Mouse (Mus musculus) heart, postnatal 0 days (tissue): ENCODE data around the gene Panx3.

Experiments used
- CTCF ChIP-seq: IDR thresholded peaks from 2 replicates; pipeline ENCODE4 v1.5.1; 2016; ENCODE audit warnings: antibody characterized with exemption, control low read depth, low read depth
- EP300 ChIP-seq: IDR thresholded peaks from 2 replicates; pipeline ENCODE4 v1.6.1; 2016; ENCODE audit warnings: antibody characterized with exemption, low read depth

DNA sequence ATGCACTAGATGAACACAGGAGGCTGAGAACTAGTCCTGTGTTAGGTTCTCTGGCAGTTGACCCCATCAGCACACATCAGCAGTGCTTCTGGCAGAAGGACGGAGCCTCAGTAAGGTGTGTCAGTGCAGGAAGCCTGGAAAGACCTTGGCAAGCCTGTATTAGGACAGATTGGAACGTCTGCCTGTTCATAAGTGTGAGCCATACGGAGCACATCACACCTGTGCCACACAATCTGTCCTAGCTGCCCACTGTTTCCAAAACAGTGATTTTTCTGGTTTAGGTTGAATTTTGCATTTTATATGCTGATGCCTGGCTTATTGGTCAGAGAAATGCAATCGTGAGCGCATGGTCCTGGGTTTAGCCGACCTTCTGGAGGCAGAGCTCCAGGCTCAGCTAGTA lies 47.7 kb downstream of the Panx3 start:
- TF ChIP-seq CTCF: no peak
- TF ChIP-seq EP300: no peak
